Mouse (Mus musculus) forebrain, embryonic 14.5 days (tissue): ENCODE data around the gene Lrrc8e. TPM values are rescaled to one million over a fixed set of nuclear protein-coding genes. Genes with fewer than 3 reads are reported as not detected.
A peak's percentile ranks its signal among the peaks of the same experiment; 100 is the strongest.

Experiments
- ATAC-seq: fragments of 200-750 bp; cut with Nextera tagmentation; 2 replicates; pipeline ENCODE4 v1.8.0; 2017; ENCODE audit warnings: mild to moderate bottlenecking, moderate library complexity
- DNase-seq: peaks from one replicate; pipeline ENCODE4 v3.0.0-alpha.2; 2015; ENCODE audit warnings: low spot score
- H3K27ac ChIP-seq: fragments of 300-500 bp; sonication (generic); 2 replicates; pipeline ENCODE4 v1.5.1; 2014; ENCODE audit warnings: low read depth, mild to moderate bottlenecking, control low read depth, low read length, moderate library complexity
- H3K27me3 ChIP-seq: fragments of 300-500 bp; sonication (generic); replicated peaks from 2 replicates; pipeline ENCODE4 v1.6.1; 2014; ENCODE audit warnings: low read length, control low read depth, mixed read lengths; ENCODE audit not compliant: control insufficient read depth, insufficient read depth
- H3K36me3 ChIP-seq: fragments of 300-500 bp; sonication (generic); 2 replicates; pipeline ENCODE4 v1.6.1; 2014; ENCODE audit warnings: low read length, control low read depth; ENCODE audit not compliant: control insufficient read depth, insufficient read depth
- H3K4me1 ChIP-seq: fragments of 300-500 bp; sonication (generic); 2 replicates; pipeline ENCODE4 v1.6.1; 2014; ENCODE audit warnings: antibody characterized with exemption, low read length, control low read depth; ENCODE audit not compliant: control insufficient read depth, insufficient read depth
- H3K4me2 ChIP-seq: fragments of 300-500 bp; sonication (generic); 2 replicates; pipeline ENCODE4 v1.6.1; 2014; ENCODE audit warnings: mild to moderate bottlenecking, control low read depth, low read length
- H3K4me3 ChIP-seq: fragments of 300-500 bp; sonication (generic); 2 replicates; pipeline ENCODE4 v1.5.1; 2014; ENCODE audit warnings: low read depth, low read length, control low read depth
- H3K9ac ChIP-seq: fragments of 300-500 bp; sonication (generic); 2 replicates; pipeline ENCODE4 v1.6.1; 2014; ENCODE audit warnings: mild to moderate bottlenecking, low read length, control low read depth, moderate library complexity
- H3K9me3 ChIP-seq: fragments of 300-500 bp; sonication (generic); replicated peaks from 2 replicates; pipeline ENCODE4 v1.6.1; 2016; ENCODE audit warnings: low read length, control low read depth, mixed read lengths; ENCODE audit not compliant: control insufficient read depth
- WGBS: fragments of 180-500 bp; shearing (Covaris S2); extraction: QIAGEN DNeasy Blood & Tissue Kit; methylation state at CpG from one replicate; pipeline ENCODE4 v1.1.7; 2014; 5-methylcytosine and 5-hydroxymethylcytosine counted together
- polyA plus RNA-seq: library from polyadenylated mRNA; unstranded; fragments of >200 nt; fragmentation: Nextera tagmentation; extraction: Ambion mirVana; gene quantifications from 2 replicates; pipeline ENCODE4 v1.2.1, GENCODE M21; 2014

The Lrrc8e gene
- polyA plus RNA-seq, 1 experiment from 2014 or later = not detected

GRCm38 (mm10) chr8:4216296-4216695, 10.3 kb upstream of the Lrrc8e start:
- peak overlapping the region; percentile 83 for H3K4me2 ChIP-seq
- no peak for DNase-seq
- peaks cover 15% of the 10 kb centered on the region for H3K36me3 ChIP-seq
- peaks cover 37% of the 10 kb centered on the region for H3K4me1 ChIP-seq
- H3K27me3 ChIP-seq = no peaks in the 10 kb centered on the region
- H3K9ac ChIP-seq = peak overlapping the region; percentile 95
- WGBS = 4% methylated on average over 18 of the region's 18 CpGs
- ATAC-seq = peak; percentile 11
- peak overlapping the region; percentile 71 for H3K4me3 ChIP-seq
- no peaks in the 10 kb centered on the region for H3K9me3 ChIP-seq
- H3K27ac ChIP-seq = peak overlapping the region; percentile 96

GRCm38 (mm10) chr8:4216791-4217621, 9.6 kb upstream of the Lrrc8e start, which contains the start of gene Prr36:
Gene Prr36 (minus strand): TSS chr8:4217459.
- Histone ChIP-seq H3K4me2 (peak within 1 kb of the TSS; percentile 83), H3K27ac (peak within 1 kb of the TSS; percentile 96), H3K4me1 (peaks cover 37% of the 10 kb centered on the region), H3K27me3 (no peaks in the 10 kb centered on the region), H3K9me3 (no peaks in the 10 kb centered on the region), H3K4me3 (peak within 1 kb of the TSS; percentile 71), H3K9ac (peak within 1 kb of the TSS; percentile 95), H3K36me3 (peaks cover 15% of the 10 kb centered on the region)
- peak; percentile 92 for DNase-seq
- under 1% methylated on average over 41 of the region's 44 CpGs for WGBS
- peak; percentile 90 for ATAC-seq

DNA sequence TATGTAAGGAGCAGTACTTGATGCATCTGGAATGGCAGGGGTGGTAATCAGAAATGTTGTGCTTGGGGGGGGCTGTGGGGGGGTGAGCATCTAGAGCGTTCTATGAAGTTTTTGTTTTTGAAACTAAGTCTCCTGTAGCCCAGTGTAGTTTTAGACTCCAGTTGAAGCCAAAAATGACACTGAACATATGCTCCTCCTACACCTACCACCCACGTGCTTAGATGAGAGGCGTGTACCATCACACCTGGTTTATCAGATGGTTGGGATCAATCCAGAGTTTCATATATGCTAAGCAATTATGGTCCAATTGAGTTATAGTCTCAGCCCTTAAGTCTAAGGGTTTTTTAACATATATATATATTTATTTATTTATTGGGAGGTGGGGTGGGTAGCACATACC, 7.0 kb upstream of the Lrrc8e start:
- Histone ChIP-seq H3K27me3 (no peaks in the 10 kb centered on the region), H3K36me3 (peaks cover 9% of the 10 kb centered on the region), H3K9me3 (no peaks in the 10 kb centered on the region), H3K27ac (no peak overlapping the region), H3K9ac (no peak overlapping the region), H3K4me1 (peaks cover 18% of the 10 kb centered on the region), H3K4me3 (no peak overlapping the region), H3K4me2 (no peak overlapping the region)
- 88% methylated on average over 3 of the region's 3 CpGs for WGBS
- ATAC-seq (no peak), DNase-seq (no peak)

DNA sequence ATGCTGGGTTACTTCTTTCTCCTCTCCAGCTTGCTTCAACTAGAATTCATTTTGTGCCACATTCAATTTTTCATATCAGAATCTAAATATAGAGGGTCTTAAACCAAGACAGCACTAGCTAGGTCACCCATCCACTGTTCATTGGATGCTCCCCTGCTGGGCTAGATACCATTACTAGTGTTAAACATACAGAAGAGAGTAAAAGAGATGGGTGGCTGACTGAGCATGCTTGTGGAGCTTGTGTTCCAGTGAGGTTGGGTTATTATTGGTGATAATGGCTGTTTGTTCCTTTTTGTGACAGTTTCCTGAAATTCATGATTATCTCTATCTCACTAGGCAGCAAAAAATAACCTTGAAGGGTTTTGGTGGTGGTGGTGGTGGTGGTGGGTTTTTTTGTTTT, 4.6 kb upstream of the Lrrc8e start:
- Histone ChIP-seq H3K27ac (no peak overlapping the region), H3K36me3 (no peaks in the 10 kb centered on the region), H3K27me3 (no peaks in the 10 kb centered on the region), H3K9me3 (no peaks in the 10 kb centered on the region), H3K4me2 (no peak overlapping the region), H3K4me3 (no peak overlapping the region), H3K9ac (no peak overlapping the region), H3K4me1 (0 out of 2 replicates have a peak, but pooled peaks cover 5% of the 10 kb centered on the region)
- DNase-seq = no peak
- ATAC-seq = no peak

DNA sequence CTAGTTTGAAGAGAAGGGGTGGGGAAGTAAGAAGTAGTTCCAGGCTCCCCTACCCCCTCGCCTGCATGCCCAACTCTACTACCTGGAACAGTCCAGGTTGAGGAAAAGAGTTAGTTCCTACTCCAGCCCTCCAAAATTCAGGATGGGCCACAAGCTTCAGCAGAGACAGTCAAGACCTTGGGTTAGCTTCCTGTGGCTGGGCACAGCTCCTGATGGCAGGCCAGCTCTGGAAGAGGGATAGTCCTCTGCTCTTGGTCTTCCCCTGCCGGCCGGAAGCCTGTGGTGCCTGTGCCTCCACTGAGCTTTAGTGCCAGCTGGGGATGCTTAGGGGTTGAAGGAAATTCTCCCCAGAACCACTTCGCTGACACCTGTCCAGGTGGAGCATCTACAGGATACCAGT, 304 bp upstream of the Lrrc8e start:
- WGBS = 25% methylated on average over 4 of the region's 4 CpGs
- DNase-seq = no peak
- no peak overlapping the region for H3K4me3 ChIP-seq
- H3K27me3 ChIP-seq = no peaks in the 10 kb centered on the region
- ATAC-seq = no peak
- no peaks in the 10 kb centered on the region for H3K36me3 ChIP-seq
- H3K4me1 ChIP-seq = no peaks in the 10 kb centered on the region
- 0 out of 2 replicates have a peak overlapping the region, but pooled peaks have one; percentile 17 for H3K9ac ChIP-seq
- no peaks in the 10 kb centered on the region for H3K9me3 ChIP-seq
- no peak overlapping the region for H3K27ac ChIP-seq
- H3K4me2 ChIP-seq = peak overlapping the region; percentile 39; the same call in 1 of the 2 replicates

- DNase-seq = no peak
- no peaks in the 10 kb centered on the region for H3K27me3 ChIP-seq
- H3K36me3 ChIP-seq = no peaks in the 10 kb centered on the region
- H3K4me2 ChIP-seq = no peak overlapping the region
- H3K4me3 ChIP-seq = no peak overlapping the region
- no peak overlapping the region for H3K27ac ChIP-seq
- ATAC-seq = no peak
- no peak overlapping the region for H3K9ac ChIP-seq
- 97% methylated on average over 4 of the region's 4 CpGs for WGBS
- no peaks in the 10 kb centered on the region for H3K4me1 ChIP-seq
- no peaks in the 10 kb centered on the region for H3K9me3 ChIP-seq
Measured at GRCm38 (mm10) chr8:4227919-4228318, 1.3 kb downstream of the Lrrc8e start.

GRCm38 (mm10) chr8:4229784-4230183, 3.2 kb downstream of the Lrrc8e start:
- no peak for ATAC-seq
- DNase-seq = no peak
- Histone ChIP-seq H3K36me3 (no peaks in the 10 kb centered on the region), H3K9ac (no peak overlapping the region), H3K4me3 (no peak overlapping the region), H3K4me2 (no peak overlapping the region), H3K4me1 (no peaks in the 10 kb centered on the region), H3K9me3 (no peaks in the 10 kb centered on the region), H3K27ac (no peak overlapping the region), H3K27me3 (no peaks in the 10 kb centered on the region)
- WGBS = 80% methylated on average over 5 of the region's 5 CpGs

DNA sequence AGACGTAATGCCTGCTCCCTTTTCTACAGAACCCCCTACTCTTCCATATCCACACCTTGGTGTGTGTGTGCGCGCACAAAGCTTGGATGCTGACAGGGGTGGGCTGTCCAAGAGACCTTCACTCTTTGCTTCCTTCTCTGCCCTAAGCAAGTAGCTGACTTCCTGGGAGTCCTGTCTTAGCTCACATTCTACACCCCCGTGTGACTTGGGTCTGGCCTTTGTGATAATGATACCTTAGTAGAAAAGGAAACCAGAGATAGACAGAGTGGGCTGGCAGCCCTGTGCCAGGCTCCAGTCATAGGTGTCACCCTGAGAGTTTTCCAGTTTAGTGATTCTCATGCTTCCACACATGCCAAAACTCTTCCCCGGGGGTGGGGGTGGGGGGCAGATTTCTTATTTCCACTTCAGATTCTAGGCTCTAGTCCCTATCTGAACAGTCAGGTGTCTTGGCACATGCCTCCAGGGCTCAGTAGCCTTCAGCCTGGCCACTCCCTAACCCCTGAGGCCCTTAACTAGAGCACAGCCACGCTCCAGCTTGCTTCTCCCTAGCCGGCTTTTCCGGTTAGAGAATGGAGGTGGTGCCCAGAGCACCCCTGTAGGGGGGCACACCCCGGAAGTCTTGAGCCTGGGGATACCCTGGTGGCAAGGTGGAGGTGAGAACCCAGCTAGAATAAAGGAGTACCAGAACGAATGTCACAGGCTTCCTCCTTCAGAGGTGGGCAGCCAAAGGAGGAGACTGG, 4.2 kb downstream of the Lrrc8e start:
- Histone ChIP-seq H3K9me3 (no peaks in the 10 kb centered on the region), H3K4me1 (no peaks in the 10 kb centered on the region), H3K4me3 (no peak overlapping the region), H3K4me2 (no peak overlapping the region), H3K36me3 (no peaks in the 10 kb centered on the region), H3K27me3 (no peaks in the 10 kb centered on the region), H3K27ac (no peak overlapping the region), H3K9ac (no peak overlapping the region)
- 65% methylated on average over 10 of the region's 10 CpGs for WGBS
- ATAC-seq = no peak
- no peak for DNase-seq
